Mouse (Mus musculus): ENCODE results near the gene 2310007B03Rik.

- TF ChIP-seq POLR2A (IDR thresholded peaks at IDR 0.05; ENCODE audit: control insufficient read depth, low read depth, low read length) (no peak), CTCF (IDR thresholded peaks at IDR 0.05; ENCODE audit: control insufficient read depth, insufficient read depth, insufficient replicate concordance, low read depth, low read length) (no peak)
Observed at GRCm38 (mm10) chr1:93101571-93102061, 59.1 kb downstream of the 2310007B03Rik start, which contains the start of gene Kif1a.

All from testis, adult 2 months (tissue).